Mouse (Mus musculus): ENCODE data around the gene Nisch. TPM values are rescaled to one million over a fixed set of nuclear protein-coding genes. Genes with fewer than 3 reads are reported as not detected.

Nisch gene
- polyA plus RNA-seq, 1 experiment, result 366 TPM

GRCm38 (mm10) chr14:31244777-31245176 lies 28.0 kb upstream of the Nisch start:
- H3K27ac ChIP-seq (ENCODE audit: insufficient read depth, low read depth, low read length), result no peak overlapping the region
- H3K4me1 ChIP-seq (ENCODE audit: control insufficient read depth, insufficient read depth, low read length), result peaks cover 3% of the 10 kb centered on the region
- TF ChIP-seq CTCF (IDR thresholded peaks at IDR 0.05; ENCODE audit: low read depth, low read length), result no peak
- no peak for TF ChIP-seq POLR2A (IDR thresholded peaks at IDR 0.05; ENCODE audit: borderline replicate concordance, low read depth, low read length)
- no peak overlapping the region for H3K4me3 ChIP-seq (ENCODE audit: insufficient read depth, low read length)

GRCm38 (mm10) chr14:31240528-31240927 lies 23.8 kb upstream of the Nisch start:
- TF ChIP-seq POLR2A (IDR thresholded peaks at IDR 0.05; ENCODE audit: borderline replicate concordance, low read depth, low read length), result no peak
- TF ChIP-seq CTCF (IDR thresholded peaks at IDR 0.05; ENCODE audit: low read depth, low read length), result no peak
- Histone ChIP-seq H3K27ac (ENCODE audit: insufficient read depth, low read depth, low read length) (no peak overlapping the region), H3K4me3 (ENCODE audit: insufficient read depth, low read length) (no peak overlapping the region), H3K4me1 (ENCODE audit: control insufficient read depth, insufficient read depth, low read length) (peaks cover 20% of the 10 kb centered on the region)

GRCm38 (mm10) chr14:31237101-31237882 lies 20.5 kb upstream of the Nisch start:
- no peak for TF ChIP-seq CTCF (IDR thresholded peaks at IDR 0.05; ENCODE audit: low read depth, low read length)
- TF ChIP-seq POLR2A (IDR thresholded peaks at IDR 0.05; ENCODE audit: borderline replicate concordance, low read depth, low read length), result no peak
- Histone ChIP-seq H3K27ac (ENCODE audit: insufficient read depth, low read depth, low read length) (no peak overlapping the region), H3K4me1 (ENCODE audit: control insufficient read depth, insufficient read depth, low read length) (peaks cover 25% of the 10 kb centered on the region)

GRCm38 (mm10) chr14:31233996-31234591 lies 17.3 kb upstream of the Nisch start:
- peaks cover 29% of the 10 kb centered on the region for H3K4me1 ChIP-seq (ENCODE audit: control insufficient read depth, insufficient read depth, low read length)
- TF ChIP-seq POLR2A (IDR thresholded peaks at IDR 0.05; ENCODE audit: borderline replicate concordance, low read depth, low read length), result no peak
- TF ChIP-seq CTCF (IDR thresholded peaks at IDR 0.05; ENCODE audit: low read depth, low read length), result peak; percentile 25; the same call in 1 of the 2 replicates
- H3K27ac ChIP-seq (ENCODE audit: insufficient read depth, low read depth, low read length), result no peak overlapping the region
- H3K4me3 ChIP-seq (ENCODE audit: insufficient read depth, low read length), result no peak overlapping the region

More at GRCm38 (mm10) chr14:31237101-31237882, 20.5 kb upstream of the Nisch start:
- H3K4me3 ChIP-seq (ENCODE audit: insufficient read depth, low read length), result no peak overlapping the region

- peaks cover 29% of the 10 kb centered on the region for H3K4me1 ChIP-seq (ENCODE audit: control insufficient read depth, insufficient read depth, low read length)
- no peak overlapping the region for H3K4me3 ChIP-seq (ENCODE audit: insufficient read depth, low read length)
- TF ChIP-seq POLR2A (IDR thresholded peaks at IDR 0.05; ENCODE audit: borderline replicate concordance, low read depth, low read length), result no peak
- TF ChIP-seq CTCF (IDR thresholded peaks at IDR 0.05; ENCODE audit: low read depth, low read length), result no peak
- no peak overlapping the region for H3K27ac ChIP-seq (ENCODE audit: insufficient read depth, low read depth, low read length)
These were observed 16.6 kb upstream of the Nisch start for GRCm38 (mm10) chr14:31233070-31233995.

- no peak for TF ChIP-seq CTCF (IDR thresholded peaks at IDR 0.05; ENCODE audit: low read depth, low read length)
- no peak for TF ChIP-seq POLR2A (IDR thresholded peaks at IDR 0.05; ENCODE audit: borderline replicate concordance, low read depth, low read length)
- no peak overlapping the region for H3K4me3 ChIP-seq (ENCODE audit: insufficient read depth, low read length)
- no peak overlapping the region for H3K27ac ChIP-seq (ENCODE audit: insufficient read depth, low read depth, low read length)
- H3K4me1 ChIP-seq (ENCODE audit: control insufficient read depth, insufficient read depth, low read length), result peaks cover 21% of the 10 kb centered on the region
These were observed 15.8 kb upstream of the Nisch start for GRCm38 (mm10) chr14:31232404-31233069.

- Histone ChIP-seq H3K4me3 (ENCODE audit: insufficient read depth, low read length) (no peak overlapping the region), H3K27ac (ENCODE audit: insufficient read depth, low read depth, low read length) (no peak overlapping the region), H3K4me1 (ENCODE audit: control insufficient read depth, insufficient read depth, low read length) (peaks cover 12% of the 10 kb centered on the region)
- TF ChIP-seq POLR2A (IDR thresholded peaks at IDR 0.05; ENCODE audit: borderline replicate concordance, low read depth, low read length), result no peak
- TF ChIP-seq CTCF (IDR thresholded peaks at IDR 0.05; ENCODE audit: low read depth, low read length), result no peak
These were observed 13.7 kb upstream of the Nisch start for GRCm38 (mm10) chr14:31230442-31230841.

- no peak overlapping the region for H3K27ac ChIP-seq (ENCODE audit: insufficient read depth, low read depth, low read length)
- no peak overlapping the region for H3K4me3 ChIP-seq (ENCODE audit: insufficient read depth, low read length)
- H3K4me1 ChIP-seq (ENCODE audit: control insufficient read depth, insufficient read depth, low read length), result peaks cover 10% of the 10 kb centered on the region
- TF ChIP-seq POLR2A (IDR thresholded peaks at IDR 0.05; ENCODE audit: borderline replicate concordance, low read depth, low read length) (no peak), CTCF (IDR thresholded peaks at IDR 0.05; ENCODE audit: low read depth, low read length) (no peak)
These were observed 11.5 kb upstream of the Nisch start for GRCm38 (mm10) chr14:31228234-31228633.

GRCm38 (mm10) chr14:31226978-31227377 lies 10.2 kb upstream of the Nisch start:
- no peak for TF ChIP-seq POLR2A (IDR thresholded peaks at IDR 0.05; ENCODE audit: borderline replicate concordance, low read depth, low read length)
- no peak for TF ChIP-seq CTCF (IDR thresholded peaks at IDR 0.05; ENCODE audit: low read depth, low read length)
- Histone ChIP-seq H3K4me1 (ENCODE audit: control insufficient read depth, insufficient read depth, low read length) (peaks cover 1% of the 10 kb centered on the region), H3K27ac (ENCODE audit: insufficient read depth, low read depth, low read length) (no peak overlapping the region), H3K4me3 (ENCODE audit: insufficient read depth, low read length) (no peak overlapping the region)
